Mouse (Mus musculus): ENCODE results near the gene Pacs1.
A peak's percentile ranks its signal among the peaks of the same experiment; 100 is the strongest.
"Not testable (repeated sequence)": the region's sequence is repeated elsewhere in the genome, so short reads cannot be mapped to it uniquely, and the experiment has no call there.

The Pacs1 gene

DNA sequence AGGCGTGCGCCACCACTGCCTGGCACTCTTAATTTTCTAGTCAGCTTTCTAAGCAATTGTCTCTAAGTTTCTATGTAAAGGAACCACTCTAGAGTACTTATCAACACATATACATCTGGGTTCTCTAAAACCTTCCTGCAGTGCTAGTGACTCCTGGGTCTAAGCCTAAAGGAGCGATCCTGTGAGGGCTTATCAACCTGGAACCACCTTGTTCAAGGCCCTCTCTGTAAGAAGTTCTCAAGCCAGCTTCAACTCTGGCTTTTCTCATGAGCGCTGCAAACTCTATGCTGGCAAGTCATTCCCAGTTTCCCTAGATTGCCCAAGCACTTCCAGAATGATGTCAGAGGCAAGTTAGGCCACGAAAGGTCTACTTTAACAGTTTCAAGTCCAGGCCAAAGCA lies 5.9 kb downstream of the Pacs1 start:
- no peak for DNase-seq

DNA sequence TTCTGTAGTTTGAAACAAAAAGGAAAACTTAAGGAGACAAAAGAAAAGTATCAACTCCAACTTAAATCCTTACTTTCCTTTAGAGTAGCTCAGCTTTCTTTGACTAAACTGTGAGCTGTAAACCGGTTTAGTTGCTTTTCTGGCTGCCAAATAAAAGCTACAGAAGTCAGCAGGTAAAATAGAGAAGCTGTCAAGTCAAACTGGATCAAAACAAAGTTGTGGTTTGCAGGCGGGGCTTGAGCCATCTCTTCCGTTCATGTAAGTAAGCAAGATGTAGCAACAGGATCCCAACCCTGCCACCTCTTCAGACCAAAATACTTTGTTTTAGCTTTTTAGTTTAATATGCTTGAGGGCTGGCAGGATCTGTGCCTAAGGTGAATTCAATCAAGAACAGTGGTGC lies 15.8 kb downstream of the Pacs1 start:
- DNase-seq: no peak

DNA sequence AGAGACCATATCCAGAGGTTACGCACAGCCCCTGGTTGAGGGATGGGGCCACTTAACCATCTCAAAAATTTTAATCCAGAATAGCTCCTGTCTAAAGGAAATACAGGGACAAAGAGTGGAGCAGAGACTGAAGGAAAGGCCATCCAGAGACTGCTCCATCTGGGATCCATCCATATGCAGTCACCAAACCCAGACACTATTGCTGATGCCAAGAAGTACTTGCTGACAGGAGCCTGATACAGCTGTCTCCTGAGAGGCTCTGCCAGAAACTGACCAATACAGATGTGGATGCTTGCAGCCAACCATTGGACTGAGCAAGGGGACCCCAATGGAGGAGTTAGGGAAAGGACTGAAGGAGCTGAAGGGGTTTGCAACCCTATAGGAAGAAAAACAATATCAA lies 35.9 kb downstream of the Pacs1 start:
- DNase-seq: not testable (repeated sequence)

DNA sequence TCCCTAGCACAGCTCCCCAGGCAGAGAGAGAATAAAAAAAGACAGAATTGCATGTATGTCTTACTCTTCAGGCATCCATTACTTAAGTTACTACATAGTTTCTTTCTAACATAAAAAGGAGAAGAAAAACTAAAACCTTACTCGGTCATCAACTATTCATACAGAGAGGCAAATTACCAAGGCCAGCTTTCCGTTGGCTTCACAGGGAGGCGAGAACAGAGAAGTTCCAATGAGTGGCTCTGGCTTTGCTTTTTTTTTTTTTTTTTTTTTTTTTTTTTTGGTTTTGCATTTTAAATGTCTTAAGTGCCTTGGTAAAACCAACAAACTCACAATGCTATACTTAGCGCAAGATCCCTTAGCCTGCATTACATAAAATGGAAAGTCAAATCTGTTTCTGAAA lies 40.2 kb downstream of the Pacs1 start:
- no peak for DNase-seq

DNA sequence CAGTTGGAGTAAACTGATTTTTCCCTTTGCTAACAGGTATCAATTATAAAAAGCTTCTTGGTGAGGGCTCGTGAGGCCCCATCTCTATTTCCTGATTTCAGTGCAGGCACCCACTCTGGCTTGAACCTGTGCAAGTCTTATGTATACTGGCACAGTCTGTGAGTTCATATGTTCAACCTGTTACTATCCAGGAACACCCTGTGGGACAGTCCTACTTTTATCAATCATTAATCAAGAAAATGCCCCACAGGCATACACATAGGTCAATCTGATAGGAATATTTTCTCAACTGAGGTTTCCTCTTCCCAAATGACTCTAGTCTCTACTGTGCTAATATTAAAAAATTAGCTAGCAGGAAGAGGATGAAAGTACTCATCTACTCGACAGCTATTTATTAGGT lies 42.8 kb downstream of the Pacs1 start:
- no peak for DNase-seq

DNA sequence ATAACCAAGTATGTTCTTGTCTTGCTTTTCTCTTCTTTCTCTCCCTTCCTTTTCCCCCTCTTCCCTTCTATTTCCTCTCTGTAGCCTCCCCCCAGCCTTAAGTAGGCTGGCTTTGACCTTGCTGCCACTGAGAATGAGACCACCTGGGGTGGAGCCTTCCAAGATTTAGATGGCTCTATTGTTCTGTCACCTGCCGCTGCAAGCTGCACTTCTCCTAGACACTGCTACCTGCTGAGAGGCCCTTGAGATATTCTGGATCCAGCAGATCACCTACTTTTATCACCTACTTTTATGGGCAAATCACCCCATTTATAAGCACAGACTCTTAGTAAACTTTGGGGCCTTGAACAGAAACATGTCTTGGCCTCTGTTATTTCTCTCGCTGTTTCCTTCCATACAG lies 48.3 kb downstream of the Pacs1 start:
- no peak for DNase-seq

DNA sequence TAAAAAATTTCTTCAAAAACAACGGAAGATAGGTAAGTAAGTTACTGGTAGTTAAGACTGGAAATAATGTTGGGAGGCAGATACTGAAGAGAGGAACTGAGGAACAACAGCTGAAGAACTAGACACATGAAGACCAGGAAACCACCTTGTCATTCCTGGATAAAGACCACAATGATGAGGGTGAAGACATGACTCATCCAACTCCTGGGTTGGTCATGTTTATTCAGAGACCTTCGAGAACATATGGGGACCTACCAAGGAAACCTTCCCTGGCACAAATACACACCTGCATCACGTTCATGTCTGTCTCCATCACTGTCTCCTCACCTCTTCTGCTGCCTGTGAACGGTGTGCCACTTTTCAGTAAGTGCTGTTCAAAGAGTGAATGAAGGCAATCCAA lies 48.8 kb downstream of the Pacs1 start:
- no peak for DNase-seq

DNA sequence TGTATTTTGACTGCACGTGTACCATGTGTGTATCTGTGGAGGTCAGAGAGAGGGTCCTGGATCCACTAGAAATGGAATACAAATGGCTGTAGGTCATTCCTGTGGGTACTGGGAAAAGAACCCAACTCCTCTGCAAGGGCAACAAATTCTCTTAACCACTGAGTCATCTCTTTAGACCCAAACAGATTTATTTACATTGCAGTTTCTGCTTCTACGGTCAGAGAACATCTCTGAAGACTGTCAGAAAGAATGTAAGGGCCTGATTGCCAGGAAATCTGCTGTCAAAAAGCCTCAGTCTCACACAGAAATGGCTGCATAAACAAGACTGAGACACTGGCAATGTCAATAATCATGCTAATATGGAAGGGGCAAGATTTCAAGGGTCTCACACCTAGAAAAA lies 51.0 kb downstream of the Pacs1 start:
- no peak for DNase-seq

DNA sequence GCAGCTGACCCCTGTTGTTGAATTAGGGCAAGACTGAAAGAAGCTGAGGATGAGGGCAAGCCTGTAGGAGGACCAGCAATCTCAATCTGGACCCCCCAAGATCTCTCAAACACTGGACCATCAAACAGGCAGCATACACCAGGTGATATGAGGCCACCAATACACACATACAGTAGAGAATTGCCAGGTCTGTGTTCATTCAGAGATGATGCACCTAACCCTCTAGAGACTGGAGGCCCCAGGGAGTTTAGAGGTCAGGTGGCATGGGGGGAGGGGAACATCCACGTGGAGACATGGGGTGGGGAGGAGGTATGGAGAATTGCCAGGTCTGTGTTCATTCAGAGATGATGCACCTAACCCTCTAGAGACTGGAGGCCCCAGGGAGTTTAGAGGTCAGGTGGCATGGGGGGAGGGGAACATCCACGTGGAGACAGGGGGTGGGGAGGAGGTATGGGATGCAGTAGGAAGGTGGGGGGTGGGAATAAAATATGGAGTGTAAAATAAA lies 51.6 kb downstream of the Pacs1 start:
- DNase-seq: not testable (repeated sequence)

DNA sequence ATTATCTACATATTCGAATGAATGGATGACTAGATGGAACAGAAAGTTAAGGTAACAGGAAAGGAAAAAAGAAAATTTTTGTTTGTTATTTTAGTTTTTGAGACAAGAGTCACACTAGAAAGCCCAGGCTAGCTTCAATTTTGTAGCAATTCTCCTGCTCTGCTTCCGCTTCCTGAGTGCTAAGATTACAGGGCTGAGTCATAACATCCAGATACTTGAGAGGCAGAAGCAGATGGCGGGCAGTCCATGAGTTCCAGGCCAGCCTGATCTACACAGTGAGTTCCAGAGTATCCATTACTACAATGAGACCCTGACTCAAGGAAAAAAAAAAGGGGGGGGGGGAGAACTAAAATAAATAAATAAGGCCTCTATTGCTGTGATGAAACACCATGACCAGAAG lies 52.5 kb downstream of the Pacs1 start:
- no peak for DNase-seq

DNA sequence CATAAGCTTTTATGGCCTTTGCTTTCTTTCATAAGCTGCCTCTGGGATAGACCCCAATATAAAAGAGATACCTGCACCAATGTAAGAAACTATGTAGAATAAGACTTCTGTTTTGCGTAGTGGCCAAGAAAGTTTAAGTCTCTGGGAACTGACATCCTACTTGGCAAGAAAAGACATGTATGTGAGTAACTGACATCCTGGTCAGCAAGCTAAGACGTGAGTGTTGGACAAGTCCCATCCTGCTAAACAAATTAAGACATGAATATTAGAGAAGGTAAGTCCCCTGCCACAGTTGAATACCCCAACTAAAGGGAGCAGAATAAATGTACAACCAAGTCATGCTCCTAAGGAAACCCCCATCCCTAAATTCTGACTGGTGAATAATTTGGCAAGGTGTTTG lies 71.2 kb downstream of the Pacs1 start:
- no peak for DNase-seq

DNA sequence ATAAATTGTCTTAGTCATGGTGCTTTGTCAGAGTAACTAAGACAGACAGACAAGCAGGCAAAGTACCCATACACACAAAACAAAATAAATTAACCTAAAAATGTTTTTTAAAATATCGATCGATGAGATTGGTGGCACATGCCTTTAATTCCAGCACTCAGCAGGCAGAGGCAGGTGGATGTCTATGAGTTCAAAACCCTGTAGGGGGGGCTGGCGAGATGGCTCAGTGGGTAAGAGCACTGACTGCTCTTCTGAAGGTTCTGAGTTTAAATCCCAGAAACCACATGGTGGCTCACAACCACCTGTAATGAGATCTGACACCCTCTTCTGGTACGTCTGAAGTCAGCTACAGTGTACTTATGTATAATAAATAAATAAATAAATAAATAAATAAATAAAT lies 72.3 kb downstream of the Pacs1 start:
- not testable (repeated sequence) for DNase-seq

DNA sequence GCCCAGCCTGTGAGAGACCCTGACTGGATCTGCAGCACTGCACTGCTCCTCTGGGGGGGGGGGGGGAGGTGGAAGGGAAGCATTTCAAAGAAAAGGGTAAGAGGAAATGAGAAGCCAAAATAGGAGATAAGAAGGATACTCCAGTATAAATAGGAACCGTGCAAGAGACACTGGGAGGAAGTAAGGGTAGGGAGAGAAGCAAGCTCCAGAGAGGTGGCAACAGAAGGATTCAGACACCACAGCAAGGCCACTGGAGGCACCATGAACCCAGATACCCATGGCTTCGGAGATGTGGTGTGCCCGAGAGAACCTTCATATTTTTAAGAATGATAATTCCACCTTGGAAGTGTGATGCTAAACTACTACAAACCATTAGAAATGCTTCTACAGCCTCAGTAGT lies 74.4 kb downstream of the Pacs1 start:
- DNase-seq: no peak

DNA sequence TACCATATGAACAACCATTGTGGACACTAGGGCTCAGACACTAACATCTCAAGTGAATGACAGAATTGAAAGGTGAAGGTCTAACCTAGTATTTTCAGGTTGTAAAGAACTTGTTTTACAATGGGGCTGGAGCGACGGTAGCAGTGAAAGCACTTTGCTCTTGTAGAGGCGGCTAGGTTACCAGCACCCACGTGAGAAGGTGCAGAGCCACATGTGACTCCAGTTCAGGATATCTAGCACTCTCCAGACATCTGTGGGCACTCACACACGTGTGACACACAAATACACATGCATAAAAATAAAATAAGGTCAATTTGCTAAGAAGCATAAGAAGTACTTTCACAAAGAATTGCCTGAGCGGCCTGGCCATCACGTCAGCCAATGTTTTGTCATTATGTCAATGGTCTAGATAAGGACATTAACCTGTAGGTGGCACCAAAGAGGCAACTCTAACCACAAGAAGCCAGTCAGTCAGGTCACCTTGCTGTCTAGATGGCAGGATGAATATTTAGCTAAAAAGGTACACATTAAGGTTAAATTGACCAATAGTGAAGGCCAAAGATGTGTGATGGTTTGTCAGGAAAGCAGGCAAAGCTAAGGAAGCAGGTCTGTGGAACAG lies 77.4 kb downstream of the Pacs1 start:
- peak; percentile 15 to 54 for DNase-seq

DNA sequence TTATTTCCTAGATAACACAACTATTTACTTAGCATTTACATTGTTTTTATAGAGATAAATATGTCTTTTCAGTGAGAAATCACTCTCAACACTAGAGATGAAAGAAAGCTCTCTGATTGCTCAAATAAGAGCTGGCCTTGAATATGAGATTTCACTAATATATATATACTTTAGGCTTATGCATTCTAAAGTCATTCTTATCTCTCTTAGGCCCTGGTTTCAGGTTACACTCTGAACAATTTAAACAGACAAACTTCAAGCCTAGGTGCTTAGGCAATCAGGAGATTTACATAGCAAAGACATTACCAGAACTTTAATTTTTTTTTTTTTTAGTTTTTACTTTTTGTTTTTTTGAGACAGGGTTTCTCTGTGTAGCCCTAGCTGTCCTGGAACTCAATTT lies 80.5 kb downstream of the Pacs1 start:
- no peak for DNase-seq

DNA sequence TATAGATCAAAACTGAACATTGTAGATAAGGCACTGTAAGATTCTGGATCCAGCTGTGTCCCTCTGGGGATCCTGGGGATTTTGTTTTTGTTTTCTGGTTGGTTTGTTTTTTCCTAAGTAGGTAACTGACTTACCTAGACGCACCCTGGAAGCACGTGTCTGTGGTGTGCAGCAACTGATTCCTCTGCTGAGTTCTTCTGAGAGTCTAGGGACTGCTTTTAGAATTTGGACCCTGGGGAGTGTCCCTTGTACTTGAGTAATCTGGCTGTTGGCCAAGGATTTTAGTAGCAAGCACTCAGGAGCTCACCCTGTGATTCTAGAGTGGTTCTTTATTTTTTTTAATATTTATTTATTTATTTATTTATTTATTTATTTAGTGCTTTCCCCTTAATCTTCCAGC lies 85.5 kb downstream of the Pacs1 start:
- DNase-seq: no peak

DNA sequence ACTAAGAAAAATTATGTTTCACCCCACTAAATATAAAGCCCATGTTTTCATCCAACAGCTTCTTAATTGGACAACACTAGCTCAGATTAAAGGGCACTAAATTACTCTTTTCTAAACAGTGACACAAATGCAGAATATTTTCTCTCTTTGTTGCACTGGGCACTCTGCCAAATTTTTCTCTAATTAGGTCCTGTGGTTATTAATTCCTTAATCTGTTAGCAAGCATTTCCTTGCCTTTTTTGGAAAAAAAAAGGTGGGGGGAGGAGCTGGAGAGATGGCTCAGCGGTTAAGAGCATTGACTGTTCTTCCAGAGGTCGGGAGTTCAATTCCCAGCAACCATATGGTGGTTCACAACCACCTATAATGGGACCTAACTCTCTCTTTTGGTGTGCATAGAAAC lies 91.0 kb downstream of the Pacs1 start:
- DNase-seq: no peak

DNA sequence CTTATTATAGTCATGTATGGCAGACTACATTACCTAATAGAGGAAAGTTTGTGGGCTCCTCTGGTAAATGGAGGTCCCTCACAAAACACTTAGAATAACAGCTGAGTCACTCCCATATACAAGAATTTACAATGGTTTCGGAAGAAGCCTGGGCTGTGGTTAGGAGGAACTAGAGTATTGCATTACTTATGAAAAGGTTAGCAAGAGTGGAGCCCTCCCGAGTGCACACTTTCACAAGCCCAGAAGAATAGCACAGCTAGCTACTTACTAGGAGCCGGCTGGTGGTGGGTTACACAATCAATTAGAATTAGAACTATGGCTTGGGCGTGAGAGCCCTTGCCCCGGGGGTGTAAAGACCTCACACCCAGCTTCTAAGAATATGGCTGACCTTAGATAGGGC lies 94.3 kb downstream of the Pacs1 start:
- no peak for DNase-seq

DNA sequence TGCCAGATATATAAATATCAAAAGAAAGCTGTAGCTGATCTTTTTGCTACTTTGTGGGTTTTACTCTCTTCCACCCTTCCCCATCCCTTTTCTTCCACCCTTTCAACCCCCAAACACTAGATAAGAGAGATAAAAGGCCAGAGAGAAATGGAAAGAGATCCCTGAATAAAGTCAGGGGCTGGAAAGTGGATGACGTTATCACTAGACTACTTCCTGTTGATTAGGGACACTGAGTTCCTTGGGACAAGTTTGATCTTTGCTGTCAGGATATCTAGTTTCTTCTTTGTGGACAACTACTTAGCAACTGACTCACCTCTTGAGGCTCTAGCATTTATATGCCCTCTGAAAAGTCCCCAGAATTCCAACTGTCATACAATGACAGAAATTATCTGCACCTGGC lies 102.5 kb downstream of the Pacs1 start:
- DNase-seq: no peak

DNA sequence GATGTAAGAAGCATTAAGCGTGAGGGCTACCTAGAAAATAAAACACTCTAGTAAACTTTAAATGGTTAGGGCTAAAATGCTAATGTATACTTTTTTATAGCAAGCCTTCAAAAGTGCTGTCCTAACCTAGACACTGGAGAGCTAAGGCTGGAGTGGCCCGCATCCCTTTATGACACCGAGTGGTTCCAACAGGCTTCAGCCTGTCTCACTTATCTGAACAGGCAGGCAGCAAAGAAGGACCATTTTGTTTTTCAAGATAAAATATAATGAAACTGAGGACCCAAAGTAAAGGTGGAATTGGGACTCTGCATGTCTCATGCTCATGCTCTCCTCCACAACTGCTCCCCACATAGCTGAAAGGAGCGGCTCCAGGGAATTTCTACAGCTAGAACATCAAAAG lies 105.4 kb downstream of the Pacs1 start:
- DNase-seq: no peak

DNA sequence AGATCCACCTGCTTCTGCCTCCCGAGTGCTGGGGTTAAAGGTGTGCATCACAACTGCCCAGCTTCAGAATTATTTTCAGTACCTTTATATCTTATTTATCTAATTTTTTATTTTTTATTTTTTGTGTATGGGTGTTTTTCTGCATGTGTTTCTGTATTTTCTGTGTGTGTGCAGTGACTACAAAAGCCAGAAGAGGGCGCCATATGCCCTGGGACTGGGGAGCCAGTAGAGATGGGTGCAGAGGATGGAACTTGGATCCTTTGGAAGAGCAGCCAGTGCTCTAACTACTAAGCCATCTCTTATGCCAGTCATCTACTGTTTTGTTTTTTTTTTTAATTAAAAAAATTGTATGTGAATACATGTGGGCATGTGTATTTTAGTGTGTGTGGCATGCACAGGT lies 108.5 kb downstream of the Pacs1 start:
- DNase-seq: no peak

DNA sequence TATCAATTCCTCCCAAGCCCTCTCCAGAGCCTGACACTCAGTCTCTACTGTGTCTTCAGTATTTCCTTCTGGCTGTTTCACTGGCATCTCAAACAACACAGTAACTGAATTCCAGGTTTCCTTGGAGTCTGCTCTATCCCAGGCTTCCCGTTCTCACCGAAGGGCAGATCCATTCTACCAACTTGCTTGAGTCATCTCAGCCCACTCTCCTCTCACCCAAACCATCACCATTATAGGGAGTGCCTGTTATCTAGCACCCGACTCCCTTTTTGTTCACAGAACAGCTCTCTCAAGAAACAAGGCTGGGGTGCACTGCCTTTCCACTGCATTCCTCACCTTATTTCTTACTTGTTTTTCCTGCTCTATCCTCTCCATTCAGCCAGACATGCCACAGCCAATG lies 111.0 kb downstream of the Pacs1 start:
- no peak for DNase-seq

DNA sequence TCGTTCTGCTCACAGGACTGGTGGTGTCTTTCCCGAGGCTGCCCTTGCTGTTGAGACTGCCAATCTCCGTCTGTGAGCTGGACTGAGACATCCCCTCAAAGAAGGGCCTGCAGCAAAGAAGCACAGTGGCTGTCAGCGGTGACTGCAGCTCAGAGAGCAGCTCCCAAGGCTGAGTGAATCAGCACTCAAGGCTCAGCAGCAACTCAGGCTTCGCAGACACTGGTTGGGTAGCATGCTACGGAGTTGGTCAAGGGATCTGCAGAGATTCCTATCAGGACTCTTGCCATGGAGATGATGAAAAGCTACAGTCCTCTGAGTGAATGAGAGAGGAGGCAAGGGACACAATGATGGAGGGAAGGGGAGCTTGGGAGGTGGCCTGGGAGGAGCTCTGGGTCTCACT lies 120.7 kb downstream of the Pacs1 start:
- no peak for DNase-seq

DNA sequence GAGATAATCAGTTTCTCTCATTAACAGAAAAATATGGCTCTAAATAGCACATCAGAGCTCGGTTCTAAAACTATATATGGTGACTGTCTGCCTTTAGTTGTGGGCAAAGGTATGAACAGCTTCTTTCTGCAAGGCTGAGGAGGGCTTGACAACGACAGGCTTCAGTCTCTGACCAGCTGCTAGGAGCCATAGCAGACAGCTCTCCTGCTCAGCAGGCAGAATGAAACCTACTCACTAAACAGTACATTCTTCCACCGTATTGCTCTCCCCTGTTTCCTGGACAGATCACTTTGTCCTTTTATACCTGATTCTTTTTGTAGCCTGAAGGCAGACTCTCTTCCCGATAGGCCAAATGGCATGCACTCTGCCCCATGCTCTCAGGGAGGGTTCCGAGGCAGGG lies 121.2 kb downstream of the Pacs1 start:
- DNase-seq: peak in 1 of 2 experiments; percentile 29

DNA sequence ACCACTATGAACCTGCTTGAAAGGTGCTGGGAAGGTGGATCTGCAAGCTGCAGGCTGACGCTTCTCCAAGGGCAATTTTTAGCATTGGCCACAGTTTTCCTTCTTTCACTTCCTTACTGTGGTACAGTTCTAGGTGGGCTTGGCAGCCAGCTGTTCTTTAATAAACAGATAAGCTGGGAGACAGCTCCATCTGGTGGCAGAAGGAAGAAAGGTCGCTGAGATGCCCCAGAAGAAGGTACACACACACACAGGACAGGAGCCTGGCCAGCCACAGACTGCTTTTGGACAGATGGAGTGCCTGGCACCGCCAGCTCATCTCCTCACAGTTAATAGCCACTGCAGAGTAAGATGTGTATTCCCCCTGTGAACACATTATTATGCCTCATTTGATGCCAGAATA lies 121.6 kb downstream of the Pacs1 start:
- DNase-seq: peak; percentile 83 to 91

DNA sequence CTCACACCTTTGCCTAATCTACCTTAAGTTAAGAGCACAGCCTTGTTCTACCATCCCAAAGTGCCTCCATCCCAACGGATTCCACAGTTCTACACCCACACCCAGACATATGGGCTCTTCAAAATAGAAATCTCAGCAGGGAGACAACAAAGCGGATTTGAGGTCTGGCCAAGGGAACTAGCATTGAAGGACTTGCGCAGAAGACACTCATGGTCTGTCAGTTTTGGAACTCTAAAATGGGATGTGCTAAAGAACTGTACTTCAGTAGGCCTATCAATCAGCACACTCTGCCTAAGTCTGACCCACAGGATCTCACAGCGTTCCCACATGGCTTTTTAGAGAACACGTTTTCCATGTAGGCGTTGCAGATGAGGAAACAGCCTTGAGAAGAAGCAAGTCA lies 122.6 kb downstream of the Pacs1 start:
- DNase-seq: peak; percentile 36 to 58

All from cerebellum, postnatal 36 days (tissue).